Mouse (Mus musculus): ENCODE results near the gene Zfp85.
"Not testable (repeated sequence)": the region's sequence is repeated elsewhere in the genome, so short reads cannot be mapped to it uniquely, and the experiment has no call there.

The Zfp85 gene

DNA sequence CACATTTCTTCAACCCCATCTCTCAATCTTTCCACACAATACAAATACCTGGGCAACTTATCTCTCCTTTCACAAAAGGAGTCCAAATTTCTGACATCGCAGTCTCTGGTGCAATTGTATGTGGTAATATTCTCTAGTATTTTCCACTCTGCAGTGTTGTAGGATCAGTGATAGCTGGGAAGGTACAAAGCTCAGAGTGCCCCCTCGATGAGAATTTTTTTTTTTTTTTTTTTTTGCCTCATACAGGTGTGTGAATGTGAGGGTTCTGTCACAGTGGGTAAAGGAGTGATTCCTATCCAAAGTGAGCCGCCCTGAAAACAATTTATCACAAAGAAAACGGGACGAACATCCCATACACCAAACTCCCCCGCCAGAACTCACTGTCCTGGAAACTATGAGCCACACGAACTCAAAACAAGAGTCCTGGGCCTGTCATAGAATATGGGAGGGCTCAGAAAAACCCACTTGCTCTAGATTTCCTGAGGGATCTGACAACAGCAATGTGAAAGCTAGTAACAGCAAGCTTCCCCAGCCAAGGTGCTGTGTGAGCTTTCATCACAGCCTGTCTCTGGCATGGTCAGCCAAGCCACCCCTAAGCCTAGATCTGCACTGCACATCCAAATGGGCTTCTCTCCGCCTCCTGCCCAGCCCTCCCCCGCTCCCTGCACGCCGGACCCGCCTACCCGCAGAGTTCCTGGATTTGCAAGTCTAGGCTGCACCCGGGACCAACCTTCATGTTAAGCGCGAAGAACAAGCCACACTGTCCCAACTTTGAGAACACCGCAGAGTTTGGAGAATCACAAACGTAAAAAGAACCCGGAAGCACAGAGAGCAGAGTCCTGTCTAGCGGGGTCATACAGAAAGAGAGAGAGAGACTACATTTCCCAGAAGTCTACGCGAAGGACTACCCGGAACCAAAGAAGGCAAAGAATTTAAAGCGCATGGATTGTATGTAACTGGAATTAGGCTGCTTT lies at the start of gene Zfp85:
Gene Zfp85 (minus strand): TSS at position 896 of the 974 bp plus-strand sequence.
- peak; percentile 50 for DNase-seq (ENCODE audit: low spot score)

DNA sequence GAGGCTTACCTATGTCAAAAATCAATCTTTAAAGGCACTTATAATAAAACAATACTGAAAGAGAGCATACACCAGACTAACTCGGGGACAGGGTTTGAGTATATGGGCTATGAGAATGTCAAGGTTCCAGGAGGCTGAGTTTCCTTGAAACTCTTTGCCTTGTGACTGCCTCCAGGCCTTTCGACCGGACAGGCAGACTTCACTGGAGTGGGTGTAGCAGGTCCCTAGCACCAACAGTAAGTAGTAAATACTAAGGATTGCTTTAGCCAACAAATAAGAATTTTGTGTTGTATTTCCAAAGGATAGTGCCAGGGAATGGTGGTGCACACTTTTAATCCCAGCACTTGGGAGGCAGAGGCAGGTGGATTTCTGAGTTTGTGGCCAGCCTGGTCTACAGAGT lies 44.1 kb upstream of the Zfp85 start:
- not testable (repeated sequence) for DNase-seq (ENCODE audit: low spot score)

DNA sequence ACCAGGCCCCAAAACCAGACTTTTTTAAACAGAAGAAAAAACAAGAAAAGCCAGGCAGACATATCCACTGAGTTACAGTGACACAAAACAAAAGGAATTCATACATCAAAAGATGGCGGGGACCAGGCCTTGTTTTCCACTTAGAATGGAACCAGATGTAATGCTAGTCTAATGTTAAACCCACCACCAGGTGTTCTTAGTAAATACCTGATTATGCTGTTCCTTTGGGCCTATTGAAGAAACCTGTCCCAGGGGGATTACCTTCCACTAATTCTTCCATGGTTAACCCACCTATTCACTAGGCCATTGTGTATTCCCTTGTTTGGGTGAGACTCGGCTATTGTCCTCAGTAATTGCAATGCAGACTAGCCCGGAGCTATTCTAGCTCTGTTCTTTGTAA lies 43.6 kb upstream of the Zfp85 start:
- DNase-seq (ENCODE audit: low spot score) = no peak

DNA sequence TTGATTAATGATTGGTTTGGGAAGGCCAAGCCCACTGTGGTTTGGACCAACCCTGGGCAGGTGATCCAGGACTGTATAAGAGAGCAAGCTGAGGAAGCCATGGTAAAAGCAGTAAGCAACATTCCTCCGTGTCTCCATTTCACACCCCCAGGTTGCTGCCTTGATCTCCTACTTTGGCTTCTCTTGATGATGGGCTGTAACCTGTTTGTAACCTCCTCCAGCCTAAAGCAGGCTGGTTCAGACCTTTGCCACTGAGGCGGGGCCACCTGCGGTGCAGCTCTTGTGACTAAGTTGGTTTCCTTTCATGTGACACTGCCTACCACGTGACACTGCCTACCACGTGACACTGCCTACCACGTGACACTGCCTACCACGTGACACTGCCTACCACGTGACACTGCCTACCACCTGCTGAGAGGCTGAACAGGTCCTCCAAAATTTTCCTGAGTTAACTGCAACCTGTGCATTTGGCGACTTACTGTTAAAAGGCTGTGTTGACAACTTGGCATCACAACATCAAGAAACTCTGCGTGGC lies 37.0 kb upstream of the Zfp85 start:
- no peak for DNase-seq (ENCODE audit: low spot score)

DNA sequence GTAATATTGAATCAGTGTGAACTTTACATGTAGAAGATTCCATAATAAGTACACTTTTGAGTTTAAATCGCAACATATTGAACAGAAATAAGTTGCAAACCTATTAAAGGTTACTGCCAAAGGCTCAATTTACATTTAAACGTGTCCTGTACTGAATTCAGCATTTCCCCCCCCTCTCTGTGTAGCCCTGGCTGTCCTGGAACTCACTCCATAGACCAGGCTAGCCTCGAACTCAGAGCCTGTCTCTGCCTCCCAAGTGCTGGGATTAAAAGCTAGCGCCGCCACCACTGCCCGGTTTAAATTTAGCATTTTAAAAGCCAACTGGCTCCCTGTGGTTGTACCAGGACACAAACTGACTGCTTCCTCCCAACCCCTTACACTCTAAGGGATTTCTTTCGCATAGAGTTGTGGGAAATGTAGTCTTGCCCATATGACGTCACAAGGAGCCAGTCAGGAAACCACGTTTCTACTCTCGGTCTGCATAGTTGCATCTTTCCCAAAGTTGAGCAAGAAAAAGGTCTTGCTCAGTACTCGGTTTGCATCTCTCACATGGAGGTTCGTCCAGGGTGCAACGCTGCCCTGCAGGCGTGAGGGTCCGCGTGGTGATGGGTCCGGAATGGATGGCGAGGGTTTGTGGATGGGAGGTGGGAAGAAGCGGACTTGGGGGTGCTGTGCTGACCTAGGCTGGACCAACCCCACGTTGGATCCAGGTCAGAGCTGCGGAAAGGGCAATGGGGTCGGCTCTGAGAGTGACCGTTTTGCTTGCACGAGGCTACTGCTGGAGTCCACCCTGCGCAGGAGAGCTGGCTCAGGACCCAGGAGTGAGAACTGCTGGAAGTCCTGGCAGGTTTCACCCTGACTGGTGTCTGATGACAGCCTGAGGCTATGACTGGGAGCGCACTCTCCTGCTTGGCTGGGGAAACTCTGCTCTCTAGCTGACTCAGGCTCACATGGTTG lies 24.5 kb upstream of the Zfp85 start, which contains the start of gene Zfp493:
Gene Zfp493 (plus strand): TSS at position 429 of the 957 bp plus-strand sequence.
- DNase-seq (ENCODE audit: low spot score) = peak; percentile 73

DNA sequence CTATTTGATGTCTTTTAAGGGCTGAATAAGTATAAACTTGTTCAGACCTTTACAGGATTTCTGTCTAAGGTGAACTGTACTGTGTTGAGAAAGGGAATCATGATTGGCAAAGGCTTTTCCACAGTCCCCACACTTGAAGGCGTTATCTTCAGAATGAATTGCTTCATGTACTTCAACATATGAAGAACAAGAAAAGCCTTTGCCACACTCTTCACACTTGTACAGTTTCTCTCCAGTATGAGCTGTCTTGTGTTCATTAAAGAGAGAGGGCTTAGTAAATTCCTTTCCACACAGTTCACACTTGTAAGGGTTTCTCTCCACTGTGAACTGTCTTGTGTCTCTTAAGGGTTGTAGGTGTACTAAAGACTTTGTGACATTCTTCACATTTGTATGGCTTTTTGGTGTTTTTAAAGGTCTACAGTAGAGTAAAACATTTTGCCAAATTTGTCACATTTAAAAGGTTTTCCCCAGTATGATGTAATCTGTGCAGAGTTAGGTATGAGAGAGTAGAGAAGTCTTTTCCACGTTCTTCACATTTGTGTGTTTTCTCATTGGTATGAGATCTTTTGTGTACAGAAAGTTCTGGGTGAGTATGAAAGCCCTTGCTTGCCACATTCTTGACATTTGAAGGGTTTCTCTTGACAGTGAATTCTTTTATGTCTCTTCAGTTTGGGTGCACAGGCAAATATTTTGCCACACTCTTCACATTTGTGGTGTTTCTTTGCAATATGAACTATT lies 8.2 kb upstream of the Zfp85 start:
- no peak for DNase-seq (ENCODE audit: low spot score)

DNA sequence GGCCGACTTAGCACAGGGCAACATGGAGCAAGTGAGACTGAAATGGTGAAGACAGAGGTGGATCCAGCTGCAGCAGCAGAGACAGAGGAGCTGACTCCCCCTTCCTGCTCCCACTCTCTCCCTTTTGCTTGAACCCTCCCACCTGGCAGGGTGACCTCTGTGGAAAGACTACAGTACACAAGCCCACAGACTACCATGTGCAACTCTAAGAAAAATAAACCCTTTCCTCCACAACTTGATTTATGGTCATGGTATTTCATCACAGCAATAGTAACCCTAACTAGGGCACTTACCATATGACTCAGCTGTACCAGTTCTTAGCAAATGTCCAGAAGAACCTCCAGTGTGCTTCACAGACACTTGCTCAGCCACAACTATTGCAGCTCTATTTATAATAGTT lies 4.9 kb upstream of the Zfp85 start:
- no peak for DNase-seq (ENCODE audit: low spot score)

DNA sequence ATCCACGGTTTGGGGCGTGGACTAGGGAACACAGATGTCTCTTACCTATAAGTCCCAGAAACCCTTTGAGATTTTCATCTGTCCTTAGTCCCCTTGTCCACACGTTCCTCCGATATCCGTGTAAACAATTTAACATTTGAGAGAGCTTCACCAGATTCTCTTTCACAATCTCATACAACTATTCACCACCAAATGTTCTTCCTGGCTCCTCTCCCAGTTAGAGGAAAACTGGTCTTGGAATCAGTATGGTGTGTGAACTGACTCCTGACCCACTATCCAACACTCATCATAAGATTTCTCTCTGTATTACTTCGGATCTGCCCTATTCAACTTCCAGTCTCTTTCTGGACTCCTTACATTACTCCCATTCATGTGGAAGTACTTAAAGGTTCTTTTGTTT lies 733 bp upstream of the Zfp85 start:
- no peak for DNase-seq (ENCODE audit: low spot score)

DNA sequence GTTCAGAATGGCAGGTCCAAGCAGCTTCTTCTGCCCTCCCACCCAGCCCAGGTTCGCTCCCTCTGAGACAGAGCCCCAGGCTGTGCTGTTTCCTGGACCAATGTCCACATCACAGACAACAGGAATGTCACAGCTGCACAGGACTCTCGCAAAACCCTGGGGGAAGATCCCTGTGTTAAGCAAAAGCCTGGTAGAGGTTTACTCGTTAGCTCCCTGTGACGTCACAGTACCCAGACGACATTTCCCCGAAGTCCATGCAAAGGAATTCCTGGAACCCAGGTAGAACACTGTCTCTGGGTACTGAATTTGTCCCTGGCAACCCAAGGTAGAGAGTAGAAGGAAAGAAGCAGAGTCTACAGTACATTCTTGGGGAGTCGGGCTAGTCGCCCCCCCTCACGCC lies 11.1 kb downstream of the Zfp85 start:
- no peak for DNase-seq (ENCODE audit: low spot score)

DNA sequence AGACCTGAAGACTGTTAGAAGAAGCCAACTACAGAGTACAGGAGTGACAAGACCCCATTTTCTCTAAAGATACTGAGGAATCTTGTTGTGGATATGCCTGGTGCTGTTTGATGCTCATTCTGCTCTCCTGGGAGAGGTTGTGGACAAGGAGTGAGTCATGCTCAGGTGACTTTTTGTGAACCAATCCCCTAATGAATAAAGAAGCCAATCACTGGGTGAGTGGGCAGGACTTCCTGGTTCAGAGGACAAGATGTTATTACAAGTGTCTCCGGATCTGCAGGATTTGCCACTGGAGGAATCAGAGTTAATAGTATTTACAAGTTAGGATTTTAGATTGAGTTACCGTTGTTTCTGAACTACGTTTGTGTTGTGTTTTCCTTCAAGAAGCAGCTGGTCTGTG lies 12.1 kb downstream of the Zfp85 start:
- no peak for DNase-seq (ENCODE audit: low spot score)

DNA sequence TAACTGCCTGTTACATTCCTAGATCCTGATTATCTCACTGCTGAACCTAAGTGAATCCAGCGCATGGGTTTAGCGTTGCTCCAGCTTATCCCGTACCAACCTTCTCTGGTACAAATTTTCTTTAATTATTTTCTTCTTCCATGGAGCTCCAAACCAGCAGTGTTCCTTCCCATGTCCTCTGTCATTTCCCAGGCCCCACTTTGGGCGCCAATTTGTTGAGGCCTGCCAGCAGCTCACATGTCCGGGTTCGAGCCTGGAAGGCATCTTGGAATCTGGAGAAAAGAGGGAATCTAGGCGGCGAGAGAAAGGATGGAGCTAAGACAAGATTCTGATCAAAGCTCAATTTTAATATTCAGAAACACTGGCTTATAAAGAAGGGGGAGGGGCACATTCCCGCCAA lies 20.6 kb downstream of the Zfp85 start:
- not testable (repeated sequence) for DNase-seq (ENCODE audit: low spot score)

DNA sequence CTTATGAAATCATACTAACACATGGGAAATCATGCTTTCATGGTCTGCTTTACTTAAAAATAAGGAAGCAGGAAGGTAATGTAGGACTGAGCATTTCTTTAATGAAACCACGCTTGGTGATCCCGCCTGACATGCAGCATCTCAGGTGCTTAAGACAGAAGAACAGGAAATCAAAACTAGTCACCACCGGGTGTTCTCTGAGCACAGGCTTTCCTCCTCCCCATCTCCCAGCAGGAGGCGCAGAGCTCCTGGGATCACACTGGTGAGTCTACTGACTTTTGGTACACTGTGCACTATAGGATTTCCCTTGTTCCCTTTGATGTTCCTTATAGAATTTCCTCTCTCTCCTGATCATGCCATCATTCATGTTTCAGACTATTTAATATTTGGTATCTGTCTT lies 25.6 kb downstream of the Zfp85 start:
- not testable (repeated sequence) for DNase-seq (ENCODE audit: low spot score)

DNA sequence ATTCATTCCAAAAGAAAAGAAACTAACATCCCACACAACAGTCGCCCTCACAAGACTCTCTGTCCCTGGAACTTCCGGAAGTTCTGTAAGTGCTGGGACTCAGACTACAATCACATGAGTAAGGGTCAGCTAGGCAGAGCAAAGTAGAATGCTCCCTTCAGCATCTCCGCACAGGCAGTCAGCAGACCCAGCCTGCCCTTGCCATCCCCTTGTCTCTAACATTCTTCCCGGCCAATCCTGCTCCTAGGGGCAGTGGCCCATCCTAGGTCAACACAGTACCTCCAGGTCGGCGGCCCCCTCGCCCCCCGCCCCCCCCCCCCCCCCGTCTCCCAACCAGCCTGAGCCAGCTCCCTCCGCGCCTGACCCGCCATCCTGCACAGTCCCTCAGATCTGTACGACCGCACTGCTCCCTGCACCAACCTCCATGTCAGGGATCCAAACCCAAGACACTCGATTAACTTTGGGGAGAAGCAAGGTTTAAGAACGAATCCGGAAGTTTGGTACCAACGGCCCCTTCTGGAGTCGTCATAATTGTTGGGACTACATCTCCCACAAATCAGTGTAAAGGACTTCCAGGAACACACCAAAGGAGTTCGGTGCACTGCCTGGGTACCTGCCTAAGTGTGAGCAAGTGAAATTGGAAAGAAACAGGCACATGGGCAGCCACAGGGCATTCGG lies 26.2 kb downstream of the Zfp85 start, which contains the start of gene Zfp65:
Gene Zfp65 (minus strand): TSS at position 533 of the 678 bp plus-strand sequence.
- DNase-seq (ENCODE audit: low spot score) = no peak

DNA sequence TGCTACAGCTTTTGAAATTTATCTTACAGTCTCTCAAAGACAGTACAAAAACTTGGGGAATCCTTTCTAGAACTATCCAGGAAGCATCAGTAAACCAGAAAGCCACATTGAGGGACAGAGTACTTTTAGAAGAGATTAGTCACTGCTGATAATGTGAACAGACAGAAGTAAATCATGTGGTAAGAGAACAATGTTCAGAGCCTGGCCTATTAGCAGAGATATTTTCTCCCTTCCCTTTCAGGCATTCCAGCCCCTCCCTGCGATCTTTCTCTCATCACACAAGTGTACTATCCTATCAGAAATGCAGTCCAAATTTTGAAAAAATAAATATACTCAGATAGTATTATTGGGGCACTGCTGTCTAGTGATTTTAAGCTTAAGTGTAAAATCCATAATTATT lies 26.9 kb downstream of the Zfp85 start:
- no peak for DNase-seq (ENCODE audit: low spot score)

DNA sequence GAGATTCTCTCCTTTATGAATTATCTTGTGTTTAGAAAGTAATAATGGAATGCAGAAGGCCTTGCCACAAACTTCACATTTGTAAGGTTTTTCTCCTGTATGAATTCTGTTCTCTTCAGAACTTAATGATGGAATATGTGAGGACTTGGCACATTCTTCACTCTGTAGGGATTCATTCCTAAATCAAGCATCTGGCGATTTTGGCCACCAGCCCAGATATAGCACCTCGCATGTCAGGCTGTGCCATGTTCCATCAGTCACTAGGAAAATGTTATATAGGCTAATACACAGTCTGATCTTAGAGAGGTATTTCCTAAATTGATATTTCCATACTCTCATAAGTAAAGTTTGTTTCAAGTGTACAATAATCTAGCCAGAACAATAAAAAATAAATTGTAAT lies 29.7 kb downstream of the Zfp85 start:
- not testable (repeated sequence) for DNase-seq (ENCODE audit: low spot score)

DNA sequence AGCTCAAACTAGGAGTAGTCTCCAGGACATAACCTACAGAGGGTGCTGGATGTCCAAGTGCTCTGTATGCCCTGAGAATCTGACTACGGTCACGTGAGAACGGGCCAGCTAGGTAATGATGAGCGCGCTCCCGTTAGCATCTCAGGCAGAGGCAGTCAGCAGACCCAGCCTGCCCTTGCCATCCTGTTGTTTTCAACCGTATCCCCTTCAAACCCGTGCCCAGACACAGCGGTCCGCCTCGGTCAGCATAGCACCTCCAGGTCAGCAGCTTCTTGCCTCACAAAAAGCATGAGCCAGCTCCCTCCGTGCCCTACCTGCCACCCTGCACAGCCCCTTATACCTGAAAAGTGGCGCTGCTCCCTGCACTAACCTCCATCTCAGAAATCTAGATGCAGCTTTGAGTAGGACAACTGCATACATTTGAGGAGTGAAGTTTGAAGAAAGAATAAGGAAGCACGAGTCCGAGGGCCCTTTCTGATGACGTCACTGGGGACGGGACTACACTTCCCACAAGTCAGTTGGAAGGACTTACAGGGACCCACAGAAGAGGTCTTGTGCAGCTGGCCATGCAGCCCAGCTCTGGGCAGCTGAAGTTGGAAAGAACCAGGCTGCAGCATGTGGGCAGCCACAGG lies 31.1 kb downstream of the Zfp85 start:
- peak; percentile 87 for DNase-seq (ENCODE audit: low spot score)
